Mouse (Mus musculus): ENCODE results near the gene Hipk3. TPM values are rescaled to one million over a fixed set of nuclear protein-coding genes. Genes with fewer than 3 reads are reported as not detected.

The Hipk3 gene
- polyA plus RNA-seq, 1 experiment from 2014 or later = 14.9 TPM

DNA sequence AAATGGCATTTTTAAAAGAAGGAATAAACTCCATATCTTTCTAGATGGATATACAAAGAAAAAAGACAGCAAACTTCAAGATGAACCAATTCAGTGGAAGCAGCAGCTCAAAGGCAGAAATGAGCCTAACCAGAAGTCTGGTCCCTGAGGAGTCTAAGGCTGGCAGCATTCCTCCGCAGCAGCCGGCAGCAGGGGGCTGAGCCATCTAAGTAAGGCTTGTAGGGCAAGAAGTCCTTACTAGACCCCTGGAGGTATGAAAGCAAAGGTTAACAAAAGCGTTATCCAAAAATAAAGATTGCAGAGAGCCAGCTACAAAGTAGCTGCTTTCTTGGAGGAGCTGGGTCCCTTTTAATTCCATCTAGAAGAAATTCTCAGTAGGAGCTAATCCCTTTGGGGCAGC, 115.5 kb downstream of the Hipk3 start:
- no peak overlapping the region for H3K27ac ChIP-seq (ENCODE audit: low read depth, low read length)
- no peak overlapping the region for H3K4me3 ChIP-seq (ENCODE audit: low read depth, low read length)
- no peaks in the 10 kb centered on the region for H3K27me3 ChIP-seq (ENCODE audit: control insufficient read depth, insufficient read depth, low read length)
- no peak overlapping the region for H3K4me2 ChIP-seq (ENCODE audit: low read depth)
- ATAC-seq (ENCODE audit: insufficient read depth, low FRiP score, low TSS enrichment) (no peak), DNase-seq (ENCODE audit: low spot score) (no peak)
- H3K4me1 ChIP-seq (ENCODE audit: control insufficient read depth, insufficient read depth, low read length) = no peaks in the 10 kb centered on the region
- H3K36me3 ChIP-seq (ENCODE audit: control insufficient read depth, insufficient read depth, low read length) = no peaks in the 10 kb centered on the region
- 19% methylated on average over 3 of the region's 3 CpGs for WGBS
- no peak overlapping the region for H3K9ac ChIP-seq (ENCODE audit: low read length)
- no peaks in the 10 kb centered on the region for H3K9me3 ChIP-seq (ENCODE audit: control insufficient read depth, low read length)

DNA sequence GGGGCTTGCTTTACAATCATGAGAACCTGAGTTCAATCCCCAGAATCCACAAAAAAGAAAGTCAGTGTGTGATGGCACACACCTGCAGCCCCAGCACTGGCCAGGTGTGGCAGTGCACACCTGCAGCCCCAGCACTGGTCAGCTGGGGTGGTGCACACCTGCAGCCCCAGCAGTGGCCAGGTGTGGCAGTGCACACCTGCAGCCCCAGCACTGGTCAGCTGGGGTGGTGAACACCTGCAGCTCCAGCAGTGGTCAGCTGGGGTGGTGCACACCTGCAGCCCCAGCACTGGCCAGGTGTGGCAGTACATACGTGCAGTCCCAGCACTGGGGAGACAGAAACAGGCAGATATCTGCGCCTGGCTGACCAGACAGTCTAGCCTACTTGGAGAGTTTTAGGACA, 116.3 kb downstream of the Hipk3 start:
- WGBS = 75% methylated on average over 2 of the region's 2 CpGs
- ATAC-seq (ENCODE audit: insufficient read depth, low FRiP score, low TSS enrichment) = no peak

More for the DNA sequence above, 116.3 kb downstream of the Hipk3 start:
- no peaks in the 10 kb centered on the region for H3K9me3 ChIP-seq (ENCODE audit: control insufficient read depth, low read length)
- no peak overlapping the region for H3K4me3 ChIP-seq (ENCODE audit: low read depth, low read length)
- H3K36me3 ChIP-seq (ENCODE audit: control insufficient read depth, insufficient read depth, low read length) = no peaks in the 10 kb centered on the region
- no peak overlapping the region for H3K27ac ChIP-seq (ENCODE audit: low read depth, low read length)
- H3K4me1 ChIP-seq (ENCODE audit: control insufficient read depth, insufficient read depth, low read length) = no peaks in the 10 kb centered on the region
- DNase-seq (ENCODE audit: low spot score) = no peak
- no peaks in the 10 kb centered on the region for H3K27me3 ChIP-seq (ENCODE audit: control insufficient read depth, insufficient read depth, low read length)
- no peak overlapping the region for H3K4me2 ChIP-seq (ENCODE audit: low read depth)
- no peak overlapping the region for H3K9ac ChIP-seq (ENCODE audit: low read length)

MicroRNA genes within 50 kb of the gene (microRNA counts, 519-probe panel; counts per million panel counts)
- microRNA mmu-miR-1902 = 171 counts per million, percentile 57 among the panel's probes with 10 or more counts

Small RNAs within 50 kb of the gene (microRNA-seq; reads per million reads assigned to microRNA genes)
- not detected for gene Mir1902

Other genes starting within 250 kb of the Hipk3 start
- gene D430041D05Rik, start 83.4 kb downstream of the Hipk3 start, polyA plus RNA-seq (2014; fragmentation: Nextera tagmentation; extraction: Ambion mirVana) = 3.5 and 3.6 TPM in 2 replicates
- 91.1 and 92.0 TPM in 2 replicates for gene Cstf3, start 96.1 kb upstream of the Hipk3 start, polyA plus RNA-seq (2014; fragmentation: Nextera tagmentation; extraction: Ambion mirVana)
- gene Tcp11l1, start 217.7 kb upstream of the Hipk3 start, polyA plus RNA-seq (2014; fragmentation: Nextera tagmentation; extraction: Ambion mirVana) = 67.8 and 71.4 TPM in 2 replicates
- gene Pin1rt1, start 221.9 kb upstream of the Hipk3 start, polyA plus RNA-seq (2014; fragmentation: Nextera tagmentation; extraction: Ambion mirVana) = not detected in 2 replicates
- 2.9 and 4.1 TPM in 2 replicates for gene Depdc7, start 248.4 kb upstream of the Hipk3 start, polyA plus RNA-seq (2014; fragmentation: Nextera tagmentation; extraction: Ambion mirVana)

All from neural tube, embryonic 11.5 days (tissue).